Mouse (Mus musculus) hindbrain, embryonic 10.5 days (tissue): ENCODE results near the gene Bcl2a1c. TPM values are rescaled to one million over a fixed set of nuclear protein-coding genes. Genes with fewer than 3 reads are reported as not detected.
"Not testable (repeated sequence)": the region's sequence is repeated elsewhere in the genome, so short reads cannot be mapped to it uniquely, and the experiment has no call there.

Source experiments
- DNase-seq: peaks from one replicate; pipeline ENCODE4 v3.0.0-alpha.2; 2017; ENCODE audit warnings: low spot score
- H3K27ac ChIP-seq: fragments of 300-500 bp; sonication (generic); 2 replicates; pipeline ENCODE4 v1.5.1; 2016; ENCODE audit warnings: mild to moderate bottlenecking, moderate library complexity
- H3K27me3 ChIP-seq: fragments of 300-500 bp; sonication (generic); 2 replicates; pipeline ENCODE4 v1.6.1; 2016; ENCODE audit warnings: mild to moderate bottlenecking; ENCODE audit not compliant: poor library complexity, insufficient read depth, severe bottlenecking
- H3K36me3 ChIP-seq: fragments of 300-500 bp; sonication (generic); 2 replicates; pipeline ENCODE4 v1.6.1; 2016; ENCODE audit warnings: mild to moderate bottlenecking, moderate library complexity
- H3K4me1 ChIP-seq: fragments of 300-500 bp; sonication (generic); replicated peaks from 2 replicates; pipeline ENCODE4 v1.6.1; 2016; ENCODE audit warnings: mild to moderate bottlenecking
- H3K4me3 ChIP-seq: fragments of 300-500 bp; sonication (generic); 2 replicates; pipeline ENCODE4 v1.5.1; 2016; ENCODE audit warnings: mild to moderate bottlenecking, moderate library complexity
- H3K9me3 ChIP-seq: fragments of 300-500 bp; sonication (generic); 2 replicates; pipeline ENCODE4 v1.6.1; 2016; ENCODE audit warnings: mild to moderate bottlenecking, moderate library complexity
- WGBS: fragments of 180-500 bp; shearing (Covaris S2); methylation state at CpG from one replicate; pipeline ENCODE4 v1.1.7; 2016; 5-methylcytosine and 5-hydroxymethylcytosine counted together
- polyA plus RNA-seq: library from polyadenylated mRNA; unstranded; fragments of >200 nt; fragmentation: Nextera tagmentation; extraction: Ambion mirVana; gene quantifications from 2 replicates; pipeline ENCODE4 v1.2.1, GENCODE M21; 2016

Gene Bcl2a1c
- not detected in 2 replicates for polyA plus RNA-seq

DNA sequence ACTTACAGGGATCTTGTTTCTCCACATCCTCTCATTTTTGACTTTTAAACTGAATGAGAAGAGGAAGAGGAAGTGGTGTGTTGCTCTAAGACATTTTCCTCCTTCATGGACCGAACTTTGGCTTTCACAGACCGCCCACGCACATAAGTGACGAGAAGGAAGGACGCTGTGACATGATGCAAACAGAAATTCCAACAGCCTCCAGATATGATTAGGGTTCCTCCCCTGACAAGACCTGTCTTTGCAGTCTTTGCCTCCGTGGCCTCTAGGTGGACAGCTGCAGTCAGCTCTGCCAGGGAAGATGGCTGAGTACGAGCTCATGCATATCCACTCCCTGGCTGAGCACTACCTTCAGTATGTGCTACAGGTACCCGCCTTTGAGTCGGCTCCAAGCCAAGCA, at the start of gene Bcl2a1c:
Bcl2a1c (plus strand) TSS at position 281 of the 400 bp plus-strand sequence.
- not testable (repeated sequence) for DNase-seq
- WGBS, result 79% methylated on average over 9 of the region's 9 CpGs

DNA sequence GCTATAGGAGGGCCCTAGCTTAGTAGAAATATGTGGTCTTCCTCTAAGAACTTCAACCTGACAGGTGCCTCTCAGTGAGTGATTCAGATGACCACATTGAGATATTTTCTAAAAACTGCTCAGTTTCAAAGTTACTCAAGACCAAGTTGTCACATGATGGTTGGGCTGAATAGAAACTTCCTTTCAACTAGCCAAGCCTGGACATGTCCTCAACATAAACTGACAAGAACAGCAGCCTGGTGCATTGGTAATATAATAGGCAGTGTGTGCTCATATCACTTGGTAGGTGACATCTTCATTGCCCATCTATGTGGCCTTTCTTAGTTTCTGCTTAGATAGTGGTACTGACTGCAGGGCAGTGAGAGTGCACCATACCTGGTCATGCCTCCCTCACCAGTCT, 24.0 kb upstream of the Bcl2a1c start:
- not testable (repeated sequence) for H3K4me3 ChIP-seq, H3K36me3 ChIP-seq, H3K4me1 ChIP-seq, H3K9me3 ChIP-seq, H3K27ac ChIP-seq, H3K27me3 ChIP-seq, DNase-seq

More for the DNA sequence above, at the start of gene Bcl2a1c:
- not testable (repeated sequence) for H3K9me3 ChIP-seq, H3K27ac ChIP-seq, H3K36me3 ChIP-seq, H3K4me1 ChIP-seq, H3K27me3 ChIP-seq, H3K4me3 ChIP-seq

DNA sequence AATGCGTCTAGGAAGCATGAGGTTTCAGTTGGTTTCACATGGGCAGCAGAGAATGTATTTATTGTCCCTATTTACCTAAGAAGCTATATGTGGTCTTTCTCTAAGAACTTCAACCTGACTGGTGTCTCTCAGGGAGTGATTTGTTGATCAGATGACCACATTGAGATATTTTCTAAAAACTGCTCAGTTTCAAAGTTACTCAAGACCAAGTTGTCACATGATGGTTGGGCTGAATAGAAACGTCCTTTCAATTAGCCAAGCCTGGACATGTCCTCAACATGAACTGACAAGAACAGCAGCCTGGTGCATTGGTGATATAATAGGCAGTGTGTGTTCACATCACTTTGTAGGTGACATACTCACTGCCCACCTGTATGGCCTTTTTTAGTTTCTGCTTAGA, 18.2 kb upstream of the Bcl2a1c start:
- not testable (repeated sequence) for H3K4me3 ChIP-seq, H3K4me1 ChIP-seq, H3K27me3 ChIP-seq, DNase-seq, H3K27ac ChIP-seq, H3K9me3 ChIP-seq, H3K36me3 ChIP-seq
- WGBS, result 76% methylated on average over 2 of the region's 2 CpGs

DNA sequence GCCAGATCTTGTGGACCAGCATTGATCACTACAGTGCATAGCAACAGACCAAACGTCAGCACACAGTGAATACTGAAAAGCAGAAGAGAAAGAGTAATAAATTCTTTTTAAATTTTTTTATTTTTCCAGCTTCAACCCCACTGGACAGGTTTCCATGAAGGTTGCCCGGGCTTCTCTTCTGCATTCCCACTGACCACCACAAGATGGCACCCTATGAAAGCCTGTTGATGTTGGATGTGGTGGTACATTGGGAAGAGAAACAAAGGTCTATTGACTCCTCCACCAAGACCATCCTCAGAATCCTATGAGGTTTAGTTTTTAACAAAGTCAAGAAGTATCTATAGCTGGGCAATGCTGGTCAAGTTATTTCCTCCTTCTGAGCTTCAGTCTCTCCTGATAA, 11.9 kb upstream of the Bcl2a1c start:
- no peak overlapping the region for H3K4me3 ChIP-seq
- DNase-seq, result peak; percentile 68
- no peaks in the 10 kb centered on the region for H3K9me3 ChIP-seq
- no peaks in the 10 kb centered on the region for H3K27me3 ChIP-seq
- H3K36me3 ChIP-seq, result no peaks in the 10 kb centered on the region
- no peaks in the 10 kb centered on the region for H3K4me1 ChIP-seq
- WGBS, result 13% methylated on average over 2 of the region's 2 CpGs
- no peak overlapping the region for H3K27ac ChIP-seq

DNA sequence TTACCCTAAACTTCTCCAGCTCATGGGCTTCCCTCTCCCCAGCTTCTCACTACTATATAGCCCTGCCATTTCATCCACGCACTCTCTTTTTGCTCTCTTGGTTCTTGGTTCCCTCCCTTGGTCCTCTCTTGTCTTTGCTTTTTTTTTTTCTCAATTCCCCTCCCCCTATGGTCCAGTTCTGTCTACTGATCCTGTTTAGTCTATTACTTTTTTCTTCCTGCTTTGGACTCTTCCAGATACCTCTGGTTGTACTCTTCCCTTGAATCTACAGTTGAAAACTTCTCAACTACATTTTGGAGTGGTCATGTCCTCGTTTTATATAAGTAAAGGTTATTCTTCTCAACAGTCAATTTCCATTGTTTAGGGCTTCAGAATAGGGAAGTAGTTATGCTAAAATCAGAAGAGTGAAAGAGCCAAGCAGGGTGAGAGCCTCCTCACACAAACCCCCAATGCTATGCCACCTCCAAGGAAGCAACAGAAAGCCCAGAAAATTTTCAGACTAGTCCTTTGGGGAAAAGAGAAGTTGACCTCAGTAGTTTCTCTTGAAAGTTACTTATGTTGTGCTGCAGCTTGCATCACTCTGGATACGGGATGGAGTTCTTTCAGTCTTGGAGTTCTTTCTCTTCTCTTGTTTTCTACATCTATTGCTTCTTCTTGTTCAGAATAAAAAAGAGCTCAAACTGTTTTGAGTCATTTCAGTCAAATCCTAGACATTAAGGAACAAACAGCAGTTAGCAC, 3.8 kb upstream of the Bcl2a1c start:
- Histone ChIP-seq H3K27ac (no peak overlapping the region), H3K4me1 (no peaks in the 10 kb centered on the region), H3K4me3 (no peak overlapping the region), H3K27me3 (no peaks in the 10 kb centered on the region), H3K9me3 (no peaks in the 10 kb centered on the region), H3K36me3 (no peaks in the 10 kb centered on the region)
- 70% methylated on average over 3 of the region's 3 CpGs for WGBS
- DNase-seq, result no peak

DNA sequence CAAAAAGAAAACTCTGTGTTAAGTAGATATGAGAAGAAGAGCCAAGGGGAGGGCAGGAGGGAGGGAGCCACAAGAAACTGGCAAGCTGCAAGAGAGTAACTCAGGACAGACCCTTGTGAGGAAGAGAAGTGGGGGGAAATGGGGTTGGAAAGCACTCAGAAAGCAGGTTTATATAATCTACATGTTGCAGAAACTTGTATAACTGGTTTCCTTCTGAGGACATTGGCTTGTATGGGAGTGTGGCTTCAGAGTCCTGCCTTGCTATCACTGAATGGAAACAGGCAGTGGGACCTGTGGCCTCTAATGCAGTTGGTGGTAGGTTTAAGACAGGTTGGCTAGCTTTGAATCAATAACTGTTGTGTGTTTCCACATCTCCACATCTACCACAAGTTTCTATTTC, 1.6 kb upstream of the Bcl2a1c start:
- H3K27ac ChIP-seq, H3K4me1 ChIP-seq, H3K36me3 ChIP-seq, H3K4me3 ChIP-seq, H3K9me3 ChIP-seq, DNase-seq, H3K27me3 ChIP-seq: not testable (repeated sequence)

DNA sequence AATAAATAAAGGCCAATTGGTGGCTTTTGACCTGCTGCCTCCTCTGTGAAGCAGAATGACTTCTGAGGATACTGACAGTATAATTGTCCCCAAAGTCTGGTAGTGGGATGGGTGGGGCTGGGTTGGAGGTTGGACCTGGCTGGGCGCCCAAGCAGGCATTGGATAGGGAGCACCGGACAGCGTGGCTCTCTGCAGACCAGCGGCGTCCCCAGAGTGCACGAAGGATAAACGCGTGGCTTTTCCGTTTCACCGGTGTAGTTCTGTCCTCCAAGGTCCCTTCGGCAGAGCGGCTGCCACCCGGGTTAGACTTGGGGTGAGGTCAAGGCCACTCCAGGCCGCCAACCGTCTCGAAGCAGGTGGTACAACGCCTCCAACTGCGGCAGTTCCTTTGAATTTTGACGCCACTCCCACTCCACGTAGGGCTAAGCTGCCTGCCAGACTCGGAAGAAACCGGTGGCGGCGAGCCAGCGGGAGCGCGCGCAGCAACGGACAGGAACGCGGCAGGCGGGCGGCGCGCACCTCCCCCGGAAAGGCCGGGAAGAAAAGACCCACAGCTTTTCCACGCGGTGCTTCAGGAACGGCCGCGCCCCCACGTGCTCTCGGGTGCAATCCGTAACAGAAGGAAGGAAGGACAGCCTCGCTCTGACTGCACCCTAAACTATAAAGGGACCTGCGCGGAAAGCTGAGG, 38.0 kb downstream of the Bcl2a1c start:
- Histone ChIP-seq H3K27me3 (peaks cover 27% of the 10 kb centered on the region), H3K36me3 (no peaks in the 10 kb centered on the region), H3K4me3 (peak overlapping the region; percentile 64), H3K9me3 (no peaks in the 10 kb centered on the region), H3K4me1 (peaks cover 10% of the 10 kb centered on the region), H3K27ac (peak overlapping the region; percentile 78)
- under 1% methylated on average over 48 of the region's 48 CpGs for WGBS
- peak; percentile 58 for DNase-seq

DNA sequence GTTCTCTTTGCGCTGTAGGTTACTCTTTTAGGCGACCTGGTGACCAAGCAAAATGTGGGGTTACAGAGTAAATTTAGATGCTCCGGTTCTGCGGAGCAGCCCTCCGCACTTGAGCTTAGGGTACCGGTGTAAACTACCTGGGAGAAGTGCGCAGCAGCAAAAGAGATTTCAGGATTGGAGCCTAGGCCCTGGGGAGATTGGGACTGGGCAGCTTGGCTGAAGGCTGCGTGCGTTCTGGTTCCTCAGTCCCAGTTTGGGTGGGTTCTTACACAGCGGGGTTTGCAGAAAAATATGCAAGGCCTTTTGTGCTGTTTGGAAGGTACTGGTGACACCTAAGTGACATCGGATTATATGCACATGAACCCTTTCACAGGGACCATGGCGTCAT, 38.5 kb downstream of the Bcl2a1c start:
- peak overlapping the region; percentile 64 for H3K4me3 ChIP-seq
- peaks cover 10% of the 10 kb centered on the region for H3K4me1 ChIP-seq
- WGBS, result 16% methylated on average over 12 of the region's 12 CpGs
- peak overlapping the region; percentile 78 for H3K27ac ChIP-seq
- peaks cover 27% of the 10 kb centered on the region for H3K27me3 ChIP-seq
- H3K9me3 ChIP-seq, result no peaks in the 10 kb centered on the region
- no peak for DNase-seq
- H3K36me3 ChIP-seq, result no peaks in the 10 kb centered on the region

DNA sequence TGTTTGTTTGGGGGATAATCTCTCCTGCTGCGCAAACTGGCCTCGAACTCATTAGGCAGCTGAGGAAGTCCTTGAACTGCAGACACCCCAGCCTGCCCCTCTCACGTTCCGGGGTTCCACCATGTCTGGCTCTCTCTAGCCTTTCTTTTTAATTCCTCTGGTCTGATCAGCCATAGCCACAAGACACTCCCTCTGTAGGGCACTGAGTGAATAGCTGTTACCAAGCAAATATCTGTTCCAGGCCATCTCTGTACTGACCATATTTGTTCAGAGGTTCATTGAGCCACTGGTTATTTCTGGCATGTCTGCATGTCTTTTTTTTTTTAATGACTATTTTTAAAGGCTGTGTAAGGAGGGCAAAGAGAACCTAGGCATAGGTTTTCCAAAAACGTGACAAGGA, 39.5 kb downstream of the Bcl2a1c start:
- not testable (repeated sequence) for DNase-seq
- H3K4me1 ChIP-seq, result peaks cover 10% of the 10 kb centered on the region

DNA sequence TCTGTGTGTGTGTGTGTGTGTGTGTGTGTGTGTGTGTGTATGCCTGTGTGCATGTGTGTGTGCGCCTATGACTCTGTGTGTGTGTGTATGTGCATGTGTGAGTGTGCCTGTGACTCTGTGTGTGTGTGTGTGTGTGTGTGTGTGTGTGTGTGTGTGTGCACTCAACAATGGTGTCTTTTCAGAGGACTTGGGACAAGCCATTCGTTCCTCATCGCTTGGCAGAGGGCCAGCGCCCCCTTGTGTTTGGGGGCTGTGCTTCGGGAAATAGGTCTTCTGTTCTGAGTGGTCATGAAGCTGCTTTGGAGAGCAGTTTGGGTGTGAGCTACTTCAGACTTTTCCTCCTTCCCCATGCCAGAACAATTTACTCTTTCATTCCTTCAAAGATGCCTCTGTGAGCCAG, 41.8 kb downstream of the Bcl2a1c start:
- H3K4me3 ChIP-seq, H3K36me3 ChIP-seq, H3K9me3 ChIP-seq, H3K27ac ChIP-seq, DNase-seq: not testable (repeated sequence)
- peaks cover 10% of the 10 kb centered on the region for H3K4me1 ChIP-seq
- peaks cover 27% of the 10 kb centered on the region for H3K27me3 ChIP-seq
- WGBS, result 41% methylated on average over 5 of the region's 5 CpGs

More for the DNA sequence above, 39.5 kb downstream of the Bcl2a1c start:
- H3K27me3 ChIP-seq, result peaks cover 27% of the 10 kb centered on the region
- not testable (repeated sequence) for H3K36me3 ChIP-seq, H3K27ac ChIP-seq, H3K9me3 ChIP-seq, H3K4me3 ChIP-seq
- WGBS, result 60% methylated on average over 5 of the region's 5 CpGs

DNA sequence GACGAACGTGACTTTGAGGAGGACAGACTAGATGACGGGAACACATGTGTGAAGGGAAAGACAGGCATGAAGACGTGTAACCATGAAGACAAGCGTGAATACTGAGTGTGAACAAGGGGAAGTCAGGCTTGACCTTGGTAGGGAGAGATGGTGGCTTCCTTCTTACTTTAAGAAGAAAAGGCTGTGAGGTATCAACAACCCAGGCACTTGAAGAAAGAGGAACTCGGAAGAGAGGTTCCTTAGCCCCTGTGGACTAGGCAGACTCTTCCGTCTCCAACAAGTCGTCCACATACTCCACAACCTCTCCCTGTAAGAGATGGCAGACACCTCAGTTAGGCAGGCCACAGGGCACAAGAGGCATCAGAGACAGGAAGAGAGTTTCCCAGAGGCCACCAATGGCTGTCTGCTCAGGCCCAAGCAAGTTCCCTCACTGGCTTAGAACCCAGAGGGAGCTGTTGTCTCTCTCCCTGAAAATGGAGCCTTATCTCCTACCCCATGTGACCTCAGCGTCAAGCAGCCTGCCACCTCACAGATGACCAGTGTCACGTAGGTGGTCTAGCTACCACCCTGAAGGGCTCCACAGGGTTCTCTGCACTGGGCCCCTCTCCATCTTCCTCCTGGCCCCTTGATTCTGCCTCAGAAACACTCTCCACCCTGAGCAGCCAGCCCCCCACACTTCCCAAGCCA, 45.5 kb downstream of the Bcl2a1c start:
- Histone ChIP-seq H3K4me1 (no peaks in the 10 kb centered on the region), H3K27ac (no peak overlapping the region), H3K9me3 (no peaks in the 10 kb centered on the region), H3K27me3 (no peaks in the 10 kb centered on the region), H3K36me3 (0 out of 2 replicates have a peak, but pooled peaks cover 12% of the 10 kb centered on the region), H3K4me3 (no peak overlapping the region)
- 90% methylated on average over 10 of the region's 10 CpGs for WGBS
- DNase-seq, result no peak

DNA sequence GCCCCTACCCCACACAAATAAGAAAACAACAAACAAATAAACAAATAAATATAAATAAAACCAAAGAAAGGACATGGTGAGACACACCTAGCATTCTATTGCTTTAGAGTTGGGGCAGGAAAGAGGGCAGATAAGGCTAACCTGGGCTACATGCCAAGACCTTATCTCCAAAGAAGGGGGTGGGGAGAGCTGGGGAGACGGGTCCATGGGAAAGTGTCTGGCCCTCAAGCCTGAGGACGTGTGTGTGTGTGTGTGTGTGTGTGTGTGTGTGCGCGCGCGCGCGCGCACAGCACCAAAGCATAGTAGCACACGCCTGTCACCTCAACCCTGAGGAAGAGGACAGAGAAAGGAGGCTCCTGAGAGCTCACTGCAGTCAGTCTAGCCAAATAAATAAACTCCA, 47.2 kb downstream of the Bcl2a1c start:
- WGBS, result 96% methylated on average over 10 of the region's 10 CpGs

DNA sequence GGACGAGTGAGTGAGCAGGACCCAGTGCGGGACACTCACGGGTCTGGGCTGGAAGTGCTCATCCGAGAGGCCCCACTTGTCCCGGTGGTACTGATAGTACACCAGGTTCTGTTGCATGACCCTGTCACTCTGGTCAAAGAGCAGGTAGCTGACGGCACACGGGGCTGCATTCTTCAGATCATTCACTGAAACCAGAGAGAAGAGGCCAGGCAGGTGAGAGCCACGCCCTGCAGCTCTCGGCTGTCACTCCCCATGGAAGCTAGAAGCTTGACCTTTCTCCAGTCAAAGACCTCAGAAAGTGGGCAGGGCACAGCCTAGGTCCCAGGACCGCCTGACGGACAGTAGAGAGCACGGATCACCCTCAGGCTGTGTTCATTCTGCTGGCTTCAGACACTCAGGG, 49.9 kb downstream of the Bcl2a1c start:
- 84% methylated on average over 12 of the region's 12 CpGs for WGBS
- H3K9me3 ChIP-seq, result no peaks in the 10 kb centered on the region
- H3K27me3 ChIP-seq, result no peaks in the 10 kb centered on the region
- H3K27ac ChIP-seq, result no peak overlapping the region
- no peak overlapping the region for H3K4me3 ChIP-seq
- 0 out of 2 replicates have a peak, but pooled peaks cover 23% of the 10 kb centered on the region for H3K36me3 ChIP-seq
- H3K4me1 ChIP-seq, result no peaks in the 10 kb centered on the region
- DNase-seq, result no peak

More for the DNA sequence above, 47.2 kb downstream of the Bcl2a1c start:
- Histone ChIP-seq H3K4me1 (no peaks in the 10 kb centered on the region), H3K9me3 (no peaks in the 10 kb centered on the region), H3K4me3 (no peak overlapping the region), H3K27ac (no peak overlapping the region), H3K36me3 (0 out of 2 replicates have a peak, but pooled peaks cover 12% of the 10 kb centered on the region), H3K27me3 (no peaks in the 10 kb centered on the region)
- DNase-seq, result no peak
